Mouse (Mus musculus) frontal cortex, adult (tissue): Measurements from ENCODE around the gene Dctn2.

Experiments used
- ATAC-seq: cut with Nextera tagmentation; 2 replicates; pipeline ENCODE4 v1.9.2; 2017; ENCODE audit warnings: mild to moderate bottlenecking, moderate library complexity, mixed read lengths; ENCODE audit not compliant: low TSS enrichment

Dctn2 gene

GRCm38 (mm10) chr10:127266112-127267091 is at the start of gene Dctn2:
TSS of gene Dctn2 (plus strand) at chr10:127266368.
- ATAC-seq = peak; percentile 87

- ATAC-seq = peak; percentile 77
Measured at GRCm38 (mm10) chr10:127216456-127216855, 49.7 kb upstream of the Dctn2 start.

- no peak for ATAC-seq
Measured at GRCm38 (mm10) chr10:127217177-127217576, 49.0 kb upstream of the Dctn2 start.

- no peak for ATAC-seq
Measured at GRCm38 (mm10) chr10:127218339-127218738, 47.8 kb upstream of the Dctn2 start.

DNA sequence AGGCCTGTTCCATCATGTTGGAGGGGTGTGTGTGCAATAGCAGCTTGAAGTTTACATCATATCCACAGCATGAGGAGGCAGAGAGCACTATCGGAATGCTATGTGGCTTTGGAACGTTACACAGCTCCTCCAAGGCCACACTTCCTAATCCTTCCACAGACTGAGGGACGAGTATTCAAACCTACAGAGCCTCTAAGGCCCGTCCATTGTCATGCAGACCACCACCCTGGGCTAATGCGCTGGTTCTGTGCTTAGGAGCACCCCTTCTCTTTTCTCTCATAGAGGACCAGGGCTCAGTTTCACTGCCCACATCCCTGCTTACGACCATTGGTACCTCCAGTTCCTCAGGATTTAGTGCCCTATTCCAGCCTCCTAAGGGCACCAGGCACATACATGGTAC is 41.0 kb upstream of the Dctn2 start:
- no peak for ATAC-seq

DNA sequence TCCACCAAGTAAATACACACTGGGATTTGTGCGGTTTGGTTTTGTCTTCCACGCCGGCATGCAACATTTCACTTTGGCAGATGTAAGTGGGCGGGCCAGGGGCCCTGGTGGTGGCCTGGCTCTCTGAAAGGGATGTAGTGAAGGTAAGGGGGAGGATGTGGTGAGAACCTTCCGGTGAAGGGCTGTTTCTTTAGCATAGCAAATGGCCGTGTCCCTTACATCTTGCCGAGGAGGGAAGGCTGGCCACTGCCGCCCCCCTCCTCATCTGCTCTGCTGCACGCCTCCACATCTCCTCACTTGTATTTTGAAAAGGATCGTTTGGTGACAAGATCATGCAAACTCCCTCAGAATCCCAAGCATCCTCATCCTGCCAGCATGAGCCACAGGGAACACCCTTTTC is 40.4 kb upstream of the Dctn2 start:
- peak; percentile 58 for ATAC-seq

- ATAC-seq = no peak
Measured at GRCm38 (mm10) chr10:127226318-127226895, 39.8 kb upstream of the Dctn2 start.

DNA sequence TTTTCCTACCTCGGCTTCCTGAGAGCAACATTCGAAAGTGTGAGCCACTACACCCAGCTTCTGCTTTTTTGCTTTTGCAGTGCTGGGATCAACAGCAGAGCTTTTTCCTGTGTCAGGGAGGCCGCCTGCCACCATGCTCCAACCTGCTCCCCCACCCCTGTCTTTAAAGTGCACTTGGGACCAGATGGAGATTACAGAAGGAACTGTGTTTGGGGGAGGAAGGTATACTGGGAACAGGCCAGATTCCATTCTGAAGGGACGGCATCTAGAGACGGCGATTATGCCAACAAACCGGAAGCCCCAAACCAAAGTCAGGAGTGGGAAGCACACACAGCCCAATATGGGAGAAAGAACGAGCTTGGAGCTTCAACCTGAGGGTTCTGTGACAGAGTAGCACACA is 39.0 kb upstream of the Dctn2 start:
- ATAC-seq = 0 out of 2 replicates have a peak, but pooled peaks have one; percentile 8

DNA sequence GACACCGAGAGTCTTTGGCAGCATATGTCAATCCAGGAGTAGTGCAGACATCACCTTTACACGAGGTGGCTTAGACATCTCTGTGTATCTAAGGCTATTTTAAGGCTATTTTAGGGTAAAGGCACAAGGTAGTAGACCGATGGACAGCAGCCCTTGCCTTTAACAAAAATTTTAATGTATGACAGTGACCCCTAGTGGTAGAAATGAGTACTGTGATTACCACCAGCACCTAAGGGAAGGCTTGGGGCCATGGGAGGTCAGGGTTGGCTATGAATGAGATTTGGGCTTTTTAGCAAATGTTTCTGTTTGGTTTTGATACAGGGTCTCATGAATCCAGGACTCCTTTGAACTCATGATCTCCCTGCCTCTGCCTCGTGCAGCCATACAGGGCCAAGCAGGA is 37.3 kb upstream of the Dctn2 start:
- ATAC-seq = 0 out of 2 replicates have a peak, but pooled peaks have one; percentile 21

DNA sequence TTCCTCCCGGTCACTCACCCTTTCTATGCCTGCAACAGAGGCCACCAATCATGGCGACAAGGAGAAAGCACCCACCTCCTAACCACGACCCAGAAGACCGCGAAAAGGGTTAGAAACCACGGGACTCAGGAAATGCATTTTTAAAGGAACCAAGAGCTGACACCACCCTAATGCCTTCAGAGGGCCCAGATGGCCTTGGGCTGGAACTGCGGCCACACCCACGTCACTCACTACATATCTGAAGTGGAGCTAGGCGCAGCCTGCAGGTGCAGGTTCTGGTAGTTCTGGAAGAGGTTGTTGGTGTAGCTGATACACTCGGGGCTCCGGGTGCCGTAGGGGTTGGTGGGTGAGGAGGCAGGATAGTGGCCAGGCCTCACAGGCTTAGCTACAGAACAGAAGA is 35.5 kb upstream of the Dctn2 start:
- ATAC-seq = no peak

GRCm38 (mm10) chr10:127231741-127232140 is 34.4 kb upstream of the Dctn2 start:
- ATAC-seq = no peak

- no peak for ATAC-seq
Measured at GRCm38 (mm10) chr10:127233141-127233540, 33.0 kb upstream of the Dctn2 start.

GRCm38 (mm10) chr10:127236541-127236940 is 29.6 kb upstream of the Dctn2 start:
- ATAC-seq = no peak

DNA sequence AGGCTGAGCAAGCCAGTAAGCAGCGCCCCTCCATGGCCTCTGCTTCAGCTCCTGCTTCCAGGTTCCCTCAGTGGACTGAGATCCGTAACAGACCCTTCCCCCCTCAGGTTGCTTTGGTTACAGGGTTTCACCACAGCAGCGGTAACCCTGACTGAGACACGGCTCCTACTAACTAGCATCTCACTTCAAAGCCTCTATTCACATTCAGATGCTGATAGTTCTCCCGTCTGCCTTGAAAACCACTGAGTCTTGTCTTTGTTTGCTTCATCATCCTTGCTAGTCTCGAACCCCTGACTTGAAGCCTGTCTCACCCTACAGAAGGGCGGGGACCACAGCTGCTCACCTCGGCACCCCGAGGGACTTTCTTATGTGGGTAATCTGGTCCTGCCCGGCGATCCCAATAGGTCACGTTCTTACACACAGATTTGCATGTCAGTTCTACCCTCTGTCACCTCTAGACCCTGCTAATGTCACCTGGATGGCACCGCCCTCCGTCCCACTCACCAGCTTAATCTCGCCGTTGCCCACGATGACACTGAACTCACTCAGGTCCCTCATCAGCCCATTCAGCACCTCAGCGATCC is 27.8 kb upstream of the Dctn2 start:
- ATAC-seq = no peak

DNA sequence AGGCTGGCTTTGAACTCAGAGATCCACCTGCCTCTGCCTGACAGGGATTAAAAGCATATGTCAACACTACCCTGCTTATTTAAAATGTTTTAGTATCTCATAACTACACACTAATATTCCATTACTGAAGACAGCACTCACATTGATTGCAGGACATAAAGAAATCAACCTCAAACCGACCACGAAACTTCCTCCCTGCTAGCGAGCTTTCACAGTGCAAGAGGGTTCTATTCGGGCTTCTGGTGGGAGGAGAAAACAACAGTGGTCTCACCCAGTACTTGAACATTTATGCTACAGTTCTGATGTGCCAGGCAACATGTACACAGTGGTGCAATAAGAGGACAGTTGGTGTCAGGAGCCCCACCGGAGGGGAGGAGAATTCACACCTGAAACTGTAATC is 15.4 kb upstream of the Dctn2 start:
- no peak for ATAC-seq

- ATAC-seq = no peak
Measured at GRCm38 (mm10) chr10:127255625-127256345, 10.4 kb upstream of the Dctn2 start.

DNA sequence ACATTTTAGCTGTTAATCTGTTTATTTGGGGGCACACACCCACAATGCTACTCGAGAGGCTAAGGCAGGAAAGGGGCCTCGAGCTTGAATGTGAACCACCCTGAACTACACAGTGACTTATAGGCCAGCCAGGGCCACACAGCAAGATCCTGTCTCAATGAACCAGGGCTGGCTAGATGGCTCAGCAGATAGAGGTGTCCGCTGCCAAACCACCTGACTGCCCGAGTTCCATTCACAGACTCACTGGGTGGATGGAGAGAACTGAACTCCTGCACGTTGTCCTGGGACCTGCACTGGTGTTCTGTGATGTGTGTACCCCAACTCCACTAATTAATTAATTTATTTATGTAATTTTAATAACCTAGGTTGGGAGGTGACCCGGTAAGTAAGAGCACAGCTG is 8.4 kb upstream of the Dctn2 start:
- no peak for ATAC-seq

- no peak for ATAC-seq
Measured at GRCm38 (mm10) chr10:127258489-127258888, 7.7 kb upstream of the Dctn2 start.

DNA sequence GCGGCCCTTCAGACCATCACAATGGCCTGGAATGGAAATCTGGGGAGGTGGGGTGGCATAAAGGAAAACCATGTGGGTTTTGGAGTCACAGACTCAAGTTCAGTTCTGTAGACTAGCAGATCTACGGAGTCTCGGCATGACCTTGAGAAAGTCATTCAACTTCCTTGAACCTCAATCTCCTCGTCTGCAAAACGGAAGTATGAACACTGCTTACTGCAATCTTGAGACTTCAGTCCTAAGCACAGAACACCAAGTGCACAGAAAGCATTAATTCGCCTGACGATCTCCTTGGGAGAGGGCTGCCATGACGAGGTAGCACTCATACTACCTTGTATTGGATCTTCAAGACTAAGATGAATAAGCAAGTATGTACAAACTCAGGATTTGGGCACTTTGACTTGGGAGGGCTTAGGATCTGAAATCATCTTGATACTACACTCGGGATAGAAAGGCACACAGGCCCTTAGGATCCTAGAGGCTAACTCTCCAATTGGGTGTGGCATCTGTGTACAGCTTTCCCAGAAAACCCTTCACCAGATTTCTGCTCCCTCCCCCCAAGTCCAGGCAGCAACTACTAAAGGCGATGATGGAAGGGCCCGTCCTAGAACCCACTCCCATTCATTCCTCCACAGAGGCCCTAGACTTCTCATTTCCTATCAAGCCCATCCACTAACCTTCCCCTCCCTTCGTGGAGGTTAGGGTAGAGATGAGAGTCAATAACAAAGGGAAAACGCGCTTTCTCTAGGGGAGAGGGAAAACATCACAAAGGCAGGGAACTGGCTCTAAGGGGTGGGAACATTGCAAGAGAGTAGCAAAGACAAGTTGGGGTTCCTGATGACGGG is 4.2 kb upstream of the Dctn2 start:
- 0 out of 2 replicates have a peak, but pooled peaks have one; percentile 4 for ATAC-seq

DNA sequence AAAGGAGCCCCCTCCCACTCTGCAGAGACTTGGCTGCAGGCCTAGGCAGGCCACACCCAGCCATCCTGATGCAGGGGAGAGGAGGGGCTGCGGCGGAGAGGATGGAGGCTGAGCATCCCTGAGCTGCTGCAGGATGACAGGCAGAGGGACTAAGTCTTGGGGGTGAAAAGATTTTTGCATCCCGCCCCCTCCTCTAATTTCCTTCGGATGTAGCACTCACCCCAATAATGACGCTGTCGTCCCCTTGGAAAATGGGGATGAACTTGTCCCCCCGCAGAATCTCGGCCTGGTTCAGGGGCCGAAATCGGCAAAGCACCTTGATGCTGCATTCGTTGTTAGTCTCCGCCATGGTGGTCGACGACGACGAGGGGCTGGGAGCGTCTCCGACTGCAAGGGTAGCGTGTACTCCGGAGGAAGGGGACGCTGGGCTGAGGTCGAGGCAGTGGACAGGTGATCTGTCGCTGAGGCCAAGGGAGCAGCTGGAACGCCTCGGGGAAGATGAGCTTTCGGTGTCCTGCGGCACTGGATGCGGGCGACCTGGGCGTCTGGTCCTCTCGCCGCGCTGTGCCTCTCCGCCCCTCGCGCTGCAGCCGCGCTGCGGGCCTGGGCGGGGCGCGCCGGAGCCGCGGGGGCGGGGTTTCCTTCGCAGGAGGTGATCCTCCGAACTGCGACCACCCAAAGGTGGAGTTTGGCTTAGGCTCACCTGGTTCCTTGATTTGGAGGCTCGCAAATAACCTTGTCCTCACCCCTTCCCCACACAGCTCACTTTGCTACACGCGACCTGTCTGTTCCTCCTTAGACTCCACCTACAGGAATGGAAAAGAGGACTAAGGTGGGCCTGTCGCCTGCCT is 3.4 kb upstream of the Dctn2 start, which contains the start of gene Kif5a:
Gene Kif5a (minus strand): TSS at position 801 of the 851 bp plus-strand sequence.
- peak; percentile 30 for ATAC-seq
